Mouse (Mus musculus) liver, adult 2 months (tissue): ENCODE measurements around the gene Arhgdig.

Experiments
- CTCF ChIP-seq: fragments of 200-500 bp; IDR thresholded peaks from 2 replicates; pipeline ENCODE4 v1.5.1; 2011; ENCODE audit warnings: low read depth, low read length, control low read depth
- POLR2A ChIP-seq: fragments of 200-500 bp; IDR thresholded peaks from 2 replicates; pipeline ENCODE4 v1.6.1; 2011; ENCODE audit warnings: low read length, control low read depth; ENCODE audit not compliant: insufficient read depth; ENCODE audit errors: extremely low read depth

DNA sequence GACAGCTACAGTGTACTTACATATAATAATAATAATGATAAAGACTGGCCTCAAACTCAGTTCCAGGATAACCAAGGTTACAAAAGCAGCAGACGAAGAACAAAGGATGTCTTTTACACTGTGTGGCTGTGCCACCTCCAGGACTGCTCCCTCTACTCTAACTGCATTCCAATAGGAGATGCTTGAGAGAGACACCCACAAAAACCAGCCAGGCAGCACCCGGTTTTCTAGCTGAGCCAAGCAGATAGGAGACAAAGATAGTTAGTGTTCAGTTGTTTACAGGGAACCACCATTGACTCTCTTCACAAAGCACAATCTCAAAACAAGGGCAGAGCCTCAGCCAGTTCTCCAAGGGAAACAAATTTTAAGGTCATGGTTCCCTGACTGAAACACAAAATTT is 32.0 kb upstream of the Arhgdig start:
- TF ChIP-seq CTCF (no peak), POLR2A (no peak)
